23 mouse cellular contexts compared by ENCODE assay signal in the genomic region with DNA sequence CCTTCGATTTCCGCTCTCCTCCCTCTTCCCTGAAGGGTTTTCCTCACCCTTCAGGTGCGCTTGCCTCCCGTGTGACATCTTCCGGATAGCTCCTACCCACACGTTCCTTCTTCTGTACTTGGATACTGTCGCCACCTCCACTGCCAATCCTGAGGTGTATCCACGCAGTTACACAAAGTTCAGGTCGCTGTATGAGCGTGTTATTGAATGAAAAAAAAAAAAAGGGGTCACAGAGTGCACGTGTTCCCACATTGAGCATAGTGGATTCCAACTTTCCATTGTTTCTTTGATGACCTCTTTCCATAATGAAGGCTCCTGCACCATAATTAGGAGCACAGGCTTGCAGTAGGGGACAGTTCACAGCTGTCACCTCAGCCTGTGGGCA. TPM values are rescaled to one million over a fixed set of nuclear protein-coding genes. Genes with fewer than 3 reads are reported as not detected.
A peak's percentile ranks its signal among the peaks of the same experiment; 100 is the strongest.
DNase-seq lines count a peak whose midpoint lies in the region; ATAC-seq and TF ChIP-seq lines count a peak whose summit lies in the region.
"Had no signal": no experiment of that assay in that cellular context is flagged by ENCODE, and none has a peak within 500 bp of the region (broad histone marks: within the 10 kb centered on the region; RNA-seq: fewer than 3 reads in every experiment).

No protein-coding gene starts in this region.

- H3K4me2 ChIP-seq in heart, embryonic 13.5 days, result peak overlapping the region; percentile 23
- H3K4me2 ChIP-seq in liver, embryonic 11.5 days, result no peak overlapping the region
- H3K4me2 ChIP-seq: embryonic facial prominence, embryonic 15.5 days; forebrain, embryonic 12.5 days; hindbrain, embryonic 12.5 days; liver, embryonic 13.5 days; lung, embryonic 14.5 days had no signal

- TF ChIP-seq CTCF in liver, adult 2 months (IDR thresholded peaks at IDR 0.05; ENCODE audit: low read depth, low read length), result no peak

- no peak overlapping the region for H3K9ac ChIP-seq in heart, embryonic 13.5 days
- peak overlapping the region; percentile 47 for H3K9ac ChIP-seq in liver, adult 2 months (ENCODE audit: low read depth, low read length)
- H3K9ac ChIP-seq in liver, embryonic 11.5 days (ENCODE audit: low read depth, low read length), result no peak overlapping the region
- H3K9ac ChIP-seq: embryonic facial prominence, embryonic 15.5 days; forebrain, embryonic 12.5 days; hindbrain, embryonic 12.5 days; liver, embryonic 13.5 days; lung, embryonic 14.5 days had no signal

- 0 out of 2 replicates have a peak, but pooled peaks cover 6% of the 10 kb centered on the region for H3K27me3 ChIP-seq in heart, embryonic 13.5 days (replicated peaks)
- H3K27me3 ChIP-seq in liver, adult 2 months (ENCODE audit: control insufficient read depth, insufficient read depth, low read length), result no peaks in the 10 kb centered on the region
- no peaks in the 10 kb centered on the region for H3K27me3 ChIP-seq in liver, embryonic 11.5 days (replicated peaks; ENCODE audit: control insufficient read depth, insufficient read depth, low read length)
- H3K27me3 ChIP-seq: embryonic facial prominence, embryonic 15.5 days; hindbrain, embryonic 12.5 days; liver, embryonic 13.5 days had no signal

- intact Hi-C loops in left cerebral cortex, postnatal 4 days (cut with DNase I), result no loop called here

- no peak overlapping the region for H3K4me3 ChIP-seq in heart, embryonic 13.5 days
- no peak overlapping the region for H3K4me3 ChIP-seq in liver, adult 2 months (ENCODE audit: insufficient read depth, low read depth, low read length)
- H3K4me3 ChIP-seq in liver, embryonic 11.5 days (ENCODE audit: low read depth, low read length), result no peak overlapping the region
- H3K4me3 ChIP-seq: embryonic facial prominence, embryonic 10.5 days; embryonic facial prominence, embryonic 15.5 days; forebrain, embryonic 12.5 days; gastrocnemius, adult 2 months; hindbrain, embryonic 12.5 days; liver, embryonic 13.5 days had no signal

- no peaks in the 10 kb centered on the region for H3K4me1 ChIP-seq in heart, embryonic 13.5 days
- peaks cover 18% of the 10 kb centered on the region for H3K4me1 ChIP-seq in liver, adult 2 months (ENCODE audit: control insufficient read depth, insufficient read depth, low read length)
- H3K4me1 ChIP-seq in liver, embryonic 11.5 days (replicated peaks; ENCODE audit: control insufficient read depth, insufficient read depth, low read length), result 0 out of 2 replicates have a peak, but pooled peaks cover 2% of the 10 kb centered on the region
- H3K4me1 ChIP-seq: embryonic facial prominence, embryonic 10.5 days; embryonic facial prominence, embryonic 15.5 days; forebrain, embryonic 12.5 days; hindbrain, embryonic 12.5 days; liver, embryonic 13.5 days had no signal

- DNase-seq in frontal cortex, adult 2 months (ENCODE audit: extremely low spot score in 1 of 2, low spot score in 1 of 2), result no peak
- DNase-seq in heart, adult 9 months (ENCODE audit: low spot score in 2 of 2), result no peak
- DNase-seq in liver, adult 2 months (ENCODE audit: extremely low read depth, low read depth, low spot score), result peak; percentile 90
- no peak for DNase-seq in liver, embryonic 11.5 days (ENCODE audit: low spot score)
- DNase-seq in left cerebral cortex, postnatal 4 days, result no peak
- DNase-seq: gastrocnemius, adult 2 months; gastrocnemius, postnatal 36 days; heart, postnatal 36 days; layer of hippocampus, adult 9-11 months; liver, embryonic 13.5 days; lung, postnatal 14 days; right cerebral cortex, postnatal 25 days; spleen, adult 18-20 months; thymus, postnatal 25 days had no signal

- no peaks in the 10 kb centered on the region for H3K36me3 ChIP-seq in heart, embryonic 13.5 days
- H3K36me3 ChIP-seq in liver, adult 2 months (ENCODE audit: control insufficient read depth, insufficient read depth, low read length), result peaks cover 3% of the 10 kb centered on the region; the same call in 1 of the 2 replicates
- no peaks in the 10 kb centered on the region for H3K36me3 ChIP-seq in liver, embryonic 11.5 days (ENCODE audit: control insufficient read depth, insufficient read depth, low read length)
- H3K36me3 ChIP-seq: embryonic facial prominence, embryonic 10.5 days; embryonic facial prominence, embryonic 15.5 days; forebrain, embryonic 12.5 days; G1E; hindbrain, embryonic 12.5 days; liver, embryonic 13.5 days had no signal

- 51% methylated on average over 11 of the region's 11 CpGs for WGBS in heart, embryonic 13.5 days
- 17% methylated on average over 11 of the region's 11 CpGs for WGBS in liver, adult 2 months
- 61% methylated on average over 11 of the region's 11 CpGs for WGBS in liver, embryonic 11.5 days

- no peaks in the 10 kb centered on the region for H3K9me3 ChIP-seq in heart, embryonic 13.5 days
- no peaks in the 10 kb centered on the region for H3K9me3 ChIP-seq in liver, embryonic 11.5 days (ENCODE audit: control insufficient read depth, low read length)
- H3K9me3 ChIP-seq: embryonic facial prominence, embryonic 10.5 days; embryonic facial prominence, embryonic 15.5 days; forebrain, embryonic 12.5 days; G1E; hindbrain, embryonic 12.5 days; liver, embryonic 13.5 days had no signal

- 0 out of 2 replicates have a peak, but pooled peaks cover 4% of the 10 kb centered on the region for H3K79me2 ChIP-seq in liver, adult 2 months (ENCODE audit: control insufficient read depth, insufficient read depth, low read length)

- H3K27ac ChIP-seq in heart, embryonic 13.5 days (replicated peaks), result no peak overlapping the region
- peak overlapping the region; percentile 76 for H3K27ac ChIP-seq in liver, adult 2 months (replicated peaks; ENCODE audit: insufficient read depth, low read depth, low read length)
- no peak overlapping the region for H3K27ac ChIP-seq in liver, embryonic 11.5 days (ENCODE audit: low read depth, low read length)
- H3K27ac ChIP-seq: embryonic facial prominence, embryonic 10.5 days; embryonic facial prominence, embryonic 15.5 days; forebrain, embryonic 12.5 days; gastrocnemius, adult 2 months; hindbrain, embryonic 12.5 days; liver, embryonic 13.5 days had no signal

- no peak for TF ChIP-seq POLR2A in liver, adult 2 months (IDR thresholded peaks at IDR 0.05; ENCODE audit: extremely low read depth, insufficient read depth, low read length)

- peak; percentile 27; the same call in 1 of the 2 replicates for ATAC-seq in frontal cortex, adult (ENCODE audit: low TSS enrichment)
- no peak for ATAC-seq in heart, embryonic 13.5 days (ENCODE audit: extremely low read depth, insufficient number of reproducible peaks, low FRiP score, low TSS enrichment)
- ATAC-seq in liver, embryonic 11.5 days (replicated peaks; ENCODE audit: low FRiP score), result no peak
- ATAC-seq: intestine, postnatal 0 days had no signal

RNA-seq across cellular contexts. Expression of a gene that starts 11.7 kb away (rescaled TPM):
- polyA plus RNA-seq in frontal cortex, adult 2 months (2012; rRNA removed), result 61.8 and 66.2 TPM in 2 replicates
- polyA plus RNA-seq in heart, embryonic 13.5 days (2015; fragmentation: Nextera tagmentation; extraction: Ambion mirVana), result 29.1 TPM in 2 replicates
- 532 and 536 TPM in 2 replicates for total RNA-seq in liver, adult 2 months (2014; rRNA removed)
- polyA plus RNA-seq in liver, adult 2 months (2012; rRNA removed), result 652 and 777 TPM in 2 replicates
- polyA plus RNA-seq in liver, embryonic 11.5 days (2014; fragmentation: Nextera tagmentation; extraction: Ambion mirVana), result 71.4 and 80.4 TPM in 2 replicates
- 10 to 100 TPM; 64.0 to 65.0 TPM for total RNA-seq in left cerebral cortex, postnatal 4 days (2021)
